Mouse (Mus musculus) lung, postnatal 0 days (tissue): Measurements from ENCODE around the gene Ptpra. TPM values are rescaled to one million over a fixed set of nuclear protein-coding genes. Genes with fewer than 3 reads are reported as not detected.

ENCODE experiments used
- ATAC-seq: fragments of 200-750 bp; cut with Nextera tagmentation; 2 replicates; pipeline ENCODE4 v1.8.0; 2017; ENCODE audit warnings: moderate library complexity
- DNase-seq: peaks from one replicate; pipeline ENCODE4 v3.0.0-alpha.2; 2016; ENCODE audit warnings: low spot score
- H3K27ac ChIP-seq: fragments of 300-500 bp; sonication (generic); 2 replicates; pipeline ENCODE4 v1.5.1; 2014; ENCODE audit warnings: antibody characterized with exemption, mild to moderate bottlenecking, low read length, mixed read lengths
- H3K27me3 ChIP-seq: fragments of 300-500 bp; sonication (generic); replicated peaks from 2 replicates; pipeline ENCODE4 v1.6.1; 2014; ENCODE audit warnings: low read length, mixed read lengths; ENCODE audit not compliant: insufficient read depth
- H3K36me3 ChIP-seq: fragments of 300-500 bp; sonication (generic); 2 replicates; pipeline ENCODE4 v1.6.1; 2014; ENCODE audit warnings: low read length, mixed read lengths; ENCODE audit not compliant: insufficient read depth
- H3K4me1 ChIP-seq: fragments of 300-500 bp; sonication (generic); 2 replicates; pipeline ENCODE4 v1.6.1; 2014; ENCODE audit warnings: antibody characterized with exemption, low read depth, low read length, mixed read lengths; ENCODE audit not compliant: insufficient read depth
- H3K4me2 ChIP-seq: fragments of 300-500 bp; sonication (generic); replicated peaks from 2 replicates; pipeline ENCODE4 v1.6.1; 2014; ENCODE audit warnings: low read depth, mild to moderate bottlenecking, low read length, moderate library complexity, mixed read lengths
- H3K4me3 ChIP-seq: fragments of 300-500 bp; sonication (generic); 2 replicates; pipeline ENCODE4 v1.5.1; 2014; ENCODE audit warnings: low read depth, low read length
- H3K9ac ChIP-seq: fragments of 300-500 bp; sonication (generic); replicated peaks from 2 replicates; pipeline ENCODE4 v1.6.1; 2014; ENCODE audit warnings: low read depth, mild to moderate bottlenecking
- H3K9me3 ChIP-seq: fragments of 300-500 bp; sonication (generic); 2 replicates; pipeline ENCODE4 v1.6.1; 2016; ENCODE audit warnings: low read length, mixed read lengths
- CTCF ChIP-seq: IDR thresholded peaks from 2 replicates; pipeline ENCODE4 v1.5.1; 2016; ENCODE audit warnings: antibody characterized with exemption, mild to moderate bottlenecking
- EP300 ChIP-seq: IDR thresholded peaks from 2 replicates; pipeline ENCODE4 v1.6.1; 2016; ENCODE audit warnings: antibody characterized with exemption, mild to moderate bottlenecking, control low read depth
- WGBS: fragments of 180-500 bp; shearing (Covaris S2); extraction: QIAGEN DNeasy Blood & Tissue Kit; methylation state at CpG from one replicate; pipeline ENCODE4 v1.1.7; 2014; 5-methylcytosine and 5-hydroxymethylcytosine counted together
- microRNA-seq: library from miRNA; unstranded; fragments of <30 nt; microRNA quantifications from one replicate; pipeline ENCODE4, GENCODE M21; 2016
- polyA plus RNA-seq: library from polyadenylated mRNA; unstranded; fragments of >200 nt; fragmentation: Nextera tagmentation; extraction: Ambion mirVana; gene quantifications from 2 replicates; pipeline ENCODE4 v1.2.1, GENCODE M21; 2015

Ptpra gene
- polyA plus RNA-seq, 1 experiment from 2014 or later: 46.1 TPM

- TF ChIP-seq CTCF: no peak
- no peak for TF ChIP-seq EP300
- no peak for ATAC-seq
- H3K4me2 ChIP-seq: no peak overlapping the region
- no peak for DNase-seq
- no peak overlapping the region for H3K27ac ChIP-seq
- H3K4me1 ChIP-seq: no peaks in the 10 kb centered on the region
- no peaks in the 10 kb centered on the region for H3K9me3 ChIP-seq
- H3K9ac ChIP-seq: no peak overlapping the region
- no peaks in the 10 kb centered on the region for H3K27me3 ChIP-seq
- H3K36me3 ChIP-seq: peaks cover 8% of the 10 kb centered on the region
- H3K4me3 ChIP-seq: no peak overlapping the region
- 64% methylated on average over 3 of the region's 3 CpGs for WGBS
Measured at GRCm38 (mm10) chr2:130598399-130598798, 148.3 kb downstream of the Ptpra start.

GRCm38 (mm10) chr2:130602195-130602594, 152.1 kb downstream of the Ptpra start:
- Histone ChIP-seq H3K27me3 (no peaks in the 10 kb centered on the region), H3K36me3 (peaks cover 5% of the 10 kb centered on the region; the same call in 1 of the 2 replicates), H3K27ac (no peak overlapping the region), H3K4me3 (no peak overlapping the region), H3K4me2 (no peak overlapping the region), H3K4me1 (no peaks in the 10 kb centered on the region), H3K9ac (no peak overlapping the region), H3K9me3 (no peaks in the 10 kb centered on the region)
- DNase-seq: peak; percentile 78
- peak; percentile 77 for ATAC-seq
- 0 out of 2 replicates have a peak, but pooled peaks have one; percentile 12 for TF ChIP-seq CTCF
- TF ChIP-seq EP300: no peak
- 61% methylated on average over 4 of the region's 4 CpGs for WGBS

Small RNA genes lying within 50 kb of the gene (microRNA-seq; reads per million reads assigned to microRNA genes)
- gene Gm23876: not detected

Other genes with a start within 250 kb of the Ptpra start
- gene Nop56, start 175.8 kb upstream of the Ptpra start, polyA plus RNA-seq: 56.1 and 63.8 TPM in 2 replicates
- 97.9 and 100 TPM in 2 replicates for gene Idh3b, start 165.7 kb upstream of the Ptpra start, polyA plus RNA-seq
- 0.80 and 0.88 TPM in 2 replicates for gene Ebf4, start 155.1 kb upstream of the Ptpra start, polyA plus RNA-seq
- 13.9 and 14.9 TPM in 2 replicates for gene Cpxm1, start 52.7 kb upstream of the Ptpra start, polyA plus RNA-seq
- gene Gm28372, start 45.0 kb upstream of the Ptpra start, polyA plus RNA-seq: 0.10 TPM in 1 of 2 replicates, not detected in the other
- not detected in 2 replicates for gene 1700020A23Rik, start 45.0 kb upstream of the Ptpra start, polyA plus RNA-seq
- gene Tmem239, start 43.8 kb upstream of the Ptpra start, polyA plus RNA-seq: not detected in 2 replicates
- 46.8 and 47.0 TPM in 2 replicates for gene Vps16, start 25.9 kb upstream of the Ptpra start, polyA plus RNA-seq
- 6.8 and 8.0 TPM in 2 replicates for gene Pced1a, start 25.6 kb upstream of the Ptpra start, polyA plus RNA-seq
- 61.0 and 64.0 TPM in 2 replicates for gene Mrps26, start 113.5 kb downstream of the Ptpra start, polyA plus RNA-seq
- gene Oxt, start 125.9 kb downstream of the Ptpra start, polyA plus RNA-seq: not detected in 2 replicates
- not detected in 2 replicates for gene Avp, start 132.3 kb downstream of the Ptpra start, polyA plus RNA-seq
- gene Fastkd5, start 179.7 kb downstream of the Ptpra start, polyA plus RNA-seq: 4.8 and 5.9 TPM in 2 replicates
- 4.4 TPM in 2 replicates for gene Ubox5, start 179.8 kb downstream of the Ptpra start, polyA plus RNA-seq
- gene Lzts3, start 192.5 kb downstream of the Ptpra start, polyA plus RNA-seq: 0.95 and 1.5 TPM in 2 replicates
- 82.6 and 90.9 TPM in 2 replicates for gene Ddrgk1, start 214.4 kb downstream of the Ptpra start, polyA plus RNA-seq
- gene Itpa, start 217.3 kb downstream of the Ptpra start, polyA plus RNA-seq: 50.6 and 51.1 TPM in 2 replicates
- 0.21 and 0.37 TPM in 2 replicates for gene Slc4a11, start 247.2 kb downstream of the Ptpra start, polyA plus RNA-seq